Mouse (Mus musculus) ovary, postnatal 14 days (tissue): ENCODE measurements around the gene Cltrn.

Experiments
- DNase-seq: peaks from one replicate; pipeline ENCODE4 v3.0.0; 2022; ENCODE audit warnings: low spot score

The Cltrn gene

DNA sequence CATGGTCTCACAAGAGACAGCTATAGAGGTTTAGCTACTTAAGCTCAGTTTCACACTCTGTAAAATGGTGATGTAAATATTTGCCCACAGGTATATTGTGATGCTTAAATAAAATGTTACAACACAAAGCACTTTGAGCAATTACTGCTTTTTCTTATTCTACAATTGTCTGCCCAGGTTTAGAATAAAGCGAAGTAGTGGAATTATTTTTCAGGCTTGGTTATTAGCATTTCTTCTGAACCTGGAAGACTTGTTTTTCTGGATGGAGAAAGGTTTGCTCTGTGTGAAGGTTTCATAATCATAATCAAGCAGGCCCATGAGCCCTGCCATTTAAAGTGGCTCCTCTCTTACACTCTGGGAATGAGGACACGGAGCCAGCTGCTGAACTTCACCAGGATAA, 50.4 kb downstream of the Cltrn start, which contains the start of gene Ace2:
Ace2 (plus strand) TSS at position 301 of the 400 bp plus-strand sequence.
- DNase-seq = no peak

DNA sequence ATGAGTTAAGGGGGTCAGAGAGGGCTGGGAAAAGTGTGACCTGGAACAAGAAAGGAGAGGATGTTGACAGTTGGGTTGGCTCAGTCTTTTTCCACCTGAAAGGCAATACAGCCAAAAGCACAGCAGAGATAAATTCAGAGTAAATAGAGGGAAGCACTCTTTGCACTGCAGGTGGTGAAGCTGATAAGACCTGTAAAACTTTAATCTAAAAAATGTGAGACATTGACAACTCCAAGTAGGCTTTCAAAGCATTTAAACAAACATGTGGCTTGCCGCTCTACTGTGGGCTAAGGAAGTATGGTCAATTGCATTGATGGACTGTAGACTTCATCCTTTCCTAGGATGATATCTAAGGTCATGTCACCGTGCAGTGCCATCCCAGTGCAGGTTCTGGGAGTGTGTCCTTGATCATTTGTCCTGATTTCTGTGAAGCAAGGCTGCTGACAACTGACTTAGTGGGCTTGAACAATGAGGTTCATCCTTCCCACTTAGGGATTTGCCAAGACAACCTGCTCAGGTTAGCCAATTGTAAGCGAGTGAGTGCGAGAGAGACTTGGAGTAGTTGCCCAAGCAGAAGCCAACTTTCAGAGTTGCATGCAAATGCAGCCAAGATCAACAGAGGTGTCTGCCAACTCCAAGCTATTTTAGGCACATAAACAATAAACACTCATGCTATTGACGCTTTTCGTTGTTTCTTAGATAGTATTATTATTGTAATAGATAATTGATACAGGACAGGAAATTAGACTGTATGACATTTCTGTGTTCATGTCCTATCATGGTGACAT, 57.0 kb downstream of the Cltrn start:
- no peak for DNase-seq

GRCm38 (mm10) chrX:164152703-164153102, 64.1 kb downstream of the Cltrn start:
- DNase-seq = no peak

DNA sequence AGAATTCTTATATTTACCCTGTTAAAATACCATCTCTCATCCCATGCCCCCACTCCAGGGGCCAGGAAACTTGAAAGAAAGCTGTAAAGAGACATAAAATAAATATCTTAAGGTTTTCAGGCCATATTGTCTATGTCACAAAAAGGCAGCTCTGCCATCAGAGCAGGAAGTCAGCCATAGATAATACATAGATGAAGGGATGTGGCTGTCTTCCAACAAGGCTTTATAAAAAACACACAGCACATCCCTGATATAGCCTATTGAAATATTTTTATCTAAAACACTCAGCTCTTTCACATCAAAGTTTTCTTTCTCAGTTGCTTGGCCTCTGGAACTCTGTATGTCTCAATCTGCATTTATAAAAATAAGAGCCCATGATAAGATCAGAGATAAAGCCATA, 65.0 kb downstream of the Cltrn start:
- DNase-seq = no peak

- DNase-seq = no peak
Observed at GRCm38 (mm10) chrX:164154594-164154993, 66.0 kb downstream of the Cltrn start.

GRCm38 (mm10) chrX:164164681-164165080, 76.1 kb downstream of the Cltrn start:
- DNase-seq = no peak
